Mouse (Mus musculus) bone marrow macrophage, adult 2 months (primary cell): ENCODE data around the gene Ehhadh. TPM values are rescaled to one million over a fixed set of nuclear protein-coding genes. Genes with fewer than 3 reads are reported as not detected.

ENCODE experiments used
- H3K27ac ChIP-seq: 2 replicates; pipeline ENCODE4 v1.5.1; 2012; ENCODE audit warnings: low read depth, low read length; ENCODE audit not compliant: insufficient read depth
- H3K4me1 ChIP-seq: 2 replicates; pipeline ENCODE4 v1.6.1; 2012; ENCODE audit warnings: low read length; ENCODE audit not compliant: control insufficient read depth, insufficient read depth
- H3K4me3 ChIP-seq: 2 replicates; pipeline ENCODE4 v1.5.1; 2012; ENCODE audit warnings: mild to moderate bottlenecking, low read length, moderate library complexity; ENCODE audit not compliant: insufficient read depth
- CTCF ChIP-seq: IDR thresholded peaks from 2 replicates; pipeline ENCODE4 v1.5.1; 2012; ENCODE audit warnings: low read depth, mild to moderate bottlenecking, low read length, moderate library complexity
- POLR2A ChIP-seq: IDR thresholded peaks from 2 replicates; pipeline ENCODE4 v1.6.1; 2012; ENCODE audit warnings: mild to moderate bottlenecking, low read depth, low read length, borderline replicate concordance
- polyA plus RNA-seq: library from polyadenylated mRNA; stranded (reverse); fragments of >200 nt; gene quantifications from 2 replicates; pipeline ENCODE4 v1.2.4, GENCODE M21; 2012; ENCODE audit not compliant: missing spikeins, insufficient read depth, insufficient read length

The Ehhadh gene
- polyA plus RNA-seq, 1 experiment = 1.6 TPM

GRCm38 (mm10) chr16:21782807-21783206 lies 4.8 kb downstream of the Ehhadh start:
- TF ChIP-seq CTCF = no peak
- no peak for TF ChIP-seq POLR2A
- H3K27ac ChIP-seq = no peak overlapping the region
- H3K4me3 ChIP-seq = no peak overlapping the region
- H3K4me1 ChIP-seq = no peaks in the 10 kb centered on the region

GRCm38 (mm10) chr16:21781895-21782294 lies 5.7 kb downstream of the Ehhadh start:
- Histone ChIP-seq H3K27ac (no peak overlapping the region), H3K4me1 (no peaks in the 10 kb centered on the region), H3K4me3 (no peak overlapping the region)
- no peak for TF ChIP-seq POLR2A
- TF ChIP-seq CTCF = no peak

GRCm38 (mm10) chr16:21781277-21781676 lies 6.3 kb downstream of the Ehhadh start:
- no peak overlapping the region for H3K4me3 ChIP-seq
- TF ChIP-seq POLR2A = no peak
- no peak for TF ChIP-seq CTCF
- no peak overlapping the region for H3K27ac ChIP-seq
- no peaks in the 10 kb centered on the region for H3K4me1 ChIP-seq

- TF ChIP-seq POLR2A = no peak
- TF ChIP-seq CTCF = no peak
- Histone ChIP-seq H3K4me1 (no peaks in the 10 kb centered on the region), H3K4me3 (no peak overlapping the region), H3K27ac (no peak overlapping the region)
Observed at GRCm38 (mm10) chr16:21779149-21779548, 8.5 kb downstream of the Ehhadh start.

- Histone ChIP-seq H3K4me1 (no peaks in the 10 kb centered on the region), H3K4me3 (no peak overlapping the region), H3K27ac (no peak overlapping the region)
- TF ChIP-seq CTCF = no peak
- no peak for TF ChIP-seq POLR2A
Observed at GRCm38 (mm10) chr16:21778293-21778866, 9.2 kb downstream of the Ehhadh start.

- Histone ChIP-seq H3K4me1 (no peaks in the 10 kb centered on the region), H3K27ac (no peak overlapping the region), H3K4me3 (no peak overlapping the region)
- TF ChIP-seq POLR2A (no peak), CTCF (no peak)
Observed at GRCm38 (mm10) chr16:21774725-21775124, 12.9 kb downstream of the Ehhadh start.

GRCm38 (mm10) chr16:21769667-21770066 lies 17.9 kb downstream of the Ehhadh start:
- H3K4me3 ChIP-seq = no peak overlapping the region
- no peaks in the 10 kb centered on the region for H3K4me1 ChIP-seq
- no peak overlapping the region for H3K27ac ChIP-seq
- no peak for TF ChIP-seq POLR2A
- TF ChIP-seq CTCF = no peak

GRCm38 (mm10) chr16:21768255-21768654 lies 19.4 kb downstream of the Ehhadh start:
- TF ChIP-seq CTCF = no peak
- no peak for TF ChIP-seq POLR2A
- no peaks in the 10 kb centered on the region for H3K4me1 ChIP-seq
- H3K4me3 ChIP-seq = no peak overlapping the region
- no peak overlapping the region for H3K27ac ChIP-seq

- H3K4me1 ChIP-seq = no peaks in the 10 kb centered on the region
- no peak overlapping the region for H3K4me3 ChIP-seq
- no peak overlapping the region for H3K27ac ChIP-seq
- no peak for TF ChIP-seq POLR2A
Observed at GRCm38 (mm10) chr16:21758447-21758846, 29.2 kb downstream of the Ehhadh start.

GRCm38 (mm10) chr16:21743401-21743800 lies 44.2 kb downstream of the Ehhadh start:
- no peak overlapping the region for H3K27ac ChIP-seq
- no peaks in the 10 kb centered on the region; the same call in 1 of the 2 replicates for H3K4me1 ChIP-seq
- TF ChIP-seq POLR2A (no peak), CTCF (no peak)
- no peak overlapping the region for H3K4me3 ChIP-seq

- TF ChIP-seq CTCF (no peak), POLR2A (no peak)
- H3K27ac ChIP-seq = no peak overlapping the region
- no peak overlapping the region for H3K4me3 ChIP-seq
- H3K4me1 ChIP-seq = no peaks in the 10 kb centered on the region; the same call in 1 of the 2 replicates
Observed at GRCm38 (mm10) chr16:21742898-21743297, 44.7 kb downstream of the Ehhadh start.
